Mouse (Mus musculus): ENCODE measurements at regions not wholly inside any gene's neighbourhood (a gene's known extent, or its start where the extent isn't known, plus 50 kb on each side); places are given as distances from the start of the nearest gene placed in this dataset.

DNA sequence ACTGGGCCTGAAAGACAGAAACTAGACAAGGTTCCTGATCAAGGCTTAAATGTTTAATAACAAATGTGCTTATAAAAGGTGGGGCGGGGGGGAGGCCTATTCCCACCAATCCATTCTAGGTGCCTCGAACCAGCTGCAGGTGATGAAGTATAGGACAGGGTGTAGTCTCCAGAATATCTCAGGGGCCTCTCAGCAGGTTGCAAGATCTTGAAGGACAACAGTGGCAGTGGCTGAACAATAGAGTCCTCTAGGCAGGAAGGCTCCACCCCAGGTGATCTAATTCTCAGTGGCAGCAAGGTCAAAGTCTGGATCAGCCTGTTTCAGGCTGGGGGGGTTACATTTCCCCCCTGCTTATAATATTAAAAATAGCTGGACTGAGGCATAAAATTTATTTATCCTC lies 654.8 kb upstream of the Cdh7 start:
- no peak for DNase-seq
- intact Hi-C loops (cut with DNase I) = no loop called here

- intact Hi-C loops (cut with DNase I) = no loop called here
- DNase-seq = no peak
Observed at GRCm38 (mm10) chr1:109328086-109328485, 654.1 kb upstream of the Cdh7 start.

GRCm38 (mm10) chr1:109340274-109340673 lies 642.0 kb upstream of the Cdh7 start:
- DNase-seq = no peak
- intact Hi-C loops (cut with DNase I) = no loop called here

- DNase-seq = peak; percentile 1
Observed at GRCm38 (mm10) chr1:109369290-109369689, 612.9 kb upstream of the Cdh7 start.

More at GRCm38 (mm10) chr1:109369290-109369689, 612.9 kb upstream of the Cdh7 start:
- intact Hi-C loops (cut with DNase I) = no loop called here
